Mouse (Mus musculus) MEL (cell line): ENCODE data around the gene Ndufb4.

ENCODE experiments used
- CTCF ChIP-seq, 3 experiments: IDR thresholded peaks in 2 of 3; conservative IDR thresholded peaks in 1 of 3; 2 replicates each; pipeline ENCODE4 v1.5.1; 2011 to 2012; ENCODE audit warnings: low read length in 3 of 3, low read depth in 2 of 3, mild to moderate bottlenecking in 2 of 3, improper control_type of control experiment in 1 of 3, inconsistent platforms in 1 of 3, mixed read lengths in 1 of 3, moderate library complexity in 1 of 3; ENCODE audit not compliant: control insufficient read depth in 1 of 3, insufficient read depth in 1 of 3, poor library complexity in 1 of 3, severe bottlenecking in 1 of 3
- EP300 ChIP-seq, 2 experiments: IDR thresholded peaks; 2 replicates each; pipeline ENCODE4 v1.6.1; 2011; ENCODE audit warnings: improper control_type of control experiment in 2 of 2, low read length in 2 of 2, low read depth in 1 of 2, mild to moderate bottlenecking in 1 of 2
- ETS1 ChIP-seq: IDR thresholded peaks from 2 replicates; pipeline ENCODE4 v1.6.1; 2012; ENCODE audit warnings: low read depth, mild to moderate bottlenecking, inconsistent platforms, low read length, improper control_type of control experiment, moderate library complexity
- GATA1 ChIP-seq: IDR thresholded peaks from 2 replicates; pipeline ENCODE4 v1.6.1; 2011; ENCODE audit warnings: low read depth, low read length, improper control_type of control experiment
- MAX ChIP-seq: IDR thresholded peaks from 2 replicates; pipeline ENCODE4 v1.6.1; 2011; ENCODE audit warnings: low read length, improper control_type of control experiment
- MAZ ChIP-seq: IDR thresholded peaks from 2 replicates; pipeline ENCODE4 v1.6.1; 2012; ENCODE audit warnings: low read depth, mild to moderate bottlenecking, inconsistent platforms, low read length, improper control_type of control experiment
- MEF2A ChIP-seq: IDR thresholded peaks from 2 replicates; pipeline ENCODE4 v1.6.1; 2014; ENCODE audit warnings: low read depth, mild to moderate bottlenecking, inconsistent platforms, low read length, improper control_type of control experiment; ENCODE audit not compliant: poor library complexity, insufficient replicate concordance, severe bottlenecking; ENCODE audit errors: extremely low read depth
- MYB ChIP-seq: IDR thresholded peaks from 2 replicates; pipeline ENCODE4 v1.6.1; 2011; ENCODE audit warnings: mild to moderate bottlenecking, low read depth, low read length, improper control_type of control experiment
- POLR2A ChIP-seq, 2 experiments: IDR thresholded peaks; 2 replicates each; pipeline ENCODE4 v1.6.1; 2011 to 2012; ENCODE audit warnings: low read length in 2 of 2, mild to moderate bottlenecking in 2 of 2, control low read depth in 1 of 2, improper control_type of control experiment in 1 of 2, low read depth in 1 of 2, moderate library complexity in 1 of 2; ENCODE audit not compliant: control insufficient read depth in 1 of 2, insufficient read depth in 1 of 2, poor library complexity in 1 of 2
- POLR2AphosphoS2 ChIP-seq: IDR thresholded peaks from 2 replicates; pipeline ENCODE4 v1.6.1; 2011; ENCODE audit warnings: low read length, improper control_type of control experiment
- POLR2AphosphoS5 ChIP-seq: IDR thresholded peaks from 2 replicates; pipeline ENCODE4 v1.6.1; 2012; ENCODE audit warnings: low read depth, borderline replicate concordance, mild to moderate bottlenecking, inconsistent platforms, low read length, moderate library complexity, mixed read lengths
- RAD21 ChIP-seq: IDR thresholded peaks from 2 replicates; pipeline ENCODE4 v1.6.1; 2011; ENCODE audit warnings: mild to moderate bottlenecking, low read depth, low read length, improper control_type of control experiment
- TCF12 ChIP-seq: IDR thresholded peaks from 2 replicates; pipeline ENCODE4 v1.6.1; 2014; ENCODE audit warnings: low read depth, mild to moderate bottlenecking, inconsistent platforms, low read length, improper control_type of control experiment, moderate library complexity
- ZC3H11A ChIP-seq: IDR thresholded peaks from 2 replicates; pipeline ENCODE4 v1.6.1; 2012; ENCODE audit warnings: low read depth, mild to moderate bottlenecking, inconsistent platforms, low read length, improper control_type of control experiment

DNA sequence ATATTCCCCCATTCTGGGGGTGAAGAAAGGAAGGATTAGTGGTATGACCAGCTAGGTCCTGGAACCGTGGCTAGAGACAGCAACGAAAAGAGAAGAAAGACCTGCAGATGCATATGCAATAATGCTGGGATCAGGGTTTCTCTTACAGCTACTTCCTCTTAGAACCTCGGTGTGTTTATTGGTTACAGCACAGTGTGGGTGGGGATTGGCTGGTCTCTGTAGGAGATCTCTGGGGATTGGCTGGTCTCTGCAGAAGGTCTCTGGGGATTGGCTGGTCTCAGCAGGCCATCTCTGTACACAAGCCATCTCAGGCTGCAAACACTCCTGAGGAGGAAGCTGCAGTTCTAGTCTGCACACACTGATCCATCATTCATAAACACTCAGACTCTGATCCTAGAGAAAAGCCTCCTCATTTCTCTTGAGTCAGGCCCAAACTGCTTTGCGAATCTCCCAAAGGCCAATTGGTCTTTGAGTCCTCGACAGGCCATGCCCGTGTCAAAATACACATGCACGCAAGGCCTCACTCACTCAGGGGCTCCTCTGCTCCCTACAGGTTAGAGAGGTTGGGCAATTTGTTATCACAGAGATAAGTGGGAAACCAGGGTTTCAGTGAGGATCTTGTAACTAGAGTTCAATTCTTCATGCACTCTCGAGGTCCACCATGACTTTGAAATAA is 35.1 kb upstream of the Ndufb4 start:
- TF ChIP-seq POLR2A (IDR thresholded peaks at IDR 0.05; ENCODE audit: control insufficient read depth in 1 of 2, insufficient read depth in 1 of 2, low read depth in 1 of 2, low read length in 2 of 2, poor library complexity in 1 of 2): peak; percentile 39 to 77; a peak in 1 of 4 replicates
- no peak for TF ChIP-seq TCF12
- no peak for TF ChIP-seq POLR2AphosphoS5
- TF ChIP-seq MYB: no peak
- TF ChIP-seq RAD21: no peak
- no peak for TF ChIP-seq MAZ
- TF ChIP-seq POLR2AphosphoS2: peak; percentile 81
- TF ChIP-seq ZC3H11A: no peak
- peak; percentile 22 to 44; a peak in 2 of 4 replicates for TF ChIP-seq EP300 (IDR thresholded peaks at IDR 0.05; ENCODE audit: low read depth in 1 of 2, low read length in 2 of 2)
- 0 out of 2 replicates have a peak, but pooled peaks have one; percentile 25 for TF ChIP-seq MEF2A
- no peak for TF ChIP-seq CTCF (IDR thresholded peaks at IDR 0.05 in 2 of 3, conservative IDR thresholded peaks at IDR 0.05 in 1 of 3; ENCODE audit: control insufficient read depth in 1 of 3, insufficient read depth in 1 of 3, low read depth in 2 of 3, low read length in 3 of 3, poor library complexity in 1 of 3, severe bottlenecking in 1 of 3)
- TF ChIP-seq MAX: peak; percentile 45
- TF ChIP-seq GATA1: no peak
- TF ChIP-seq ETS1: peak; percentile 43; the same call in 1 of the 2 replicates
